Comparison of ENCODE assay signal across 8 mouse cellular contexts in the genomic region with DNA sequence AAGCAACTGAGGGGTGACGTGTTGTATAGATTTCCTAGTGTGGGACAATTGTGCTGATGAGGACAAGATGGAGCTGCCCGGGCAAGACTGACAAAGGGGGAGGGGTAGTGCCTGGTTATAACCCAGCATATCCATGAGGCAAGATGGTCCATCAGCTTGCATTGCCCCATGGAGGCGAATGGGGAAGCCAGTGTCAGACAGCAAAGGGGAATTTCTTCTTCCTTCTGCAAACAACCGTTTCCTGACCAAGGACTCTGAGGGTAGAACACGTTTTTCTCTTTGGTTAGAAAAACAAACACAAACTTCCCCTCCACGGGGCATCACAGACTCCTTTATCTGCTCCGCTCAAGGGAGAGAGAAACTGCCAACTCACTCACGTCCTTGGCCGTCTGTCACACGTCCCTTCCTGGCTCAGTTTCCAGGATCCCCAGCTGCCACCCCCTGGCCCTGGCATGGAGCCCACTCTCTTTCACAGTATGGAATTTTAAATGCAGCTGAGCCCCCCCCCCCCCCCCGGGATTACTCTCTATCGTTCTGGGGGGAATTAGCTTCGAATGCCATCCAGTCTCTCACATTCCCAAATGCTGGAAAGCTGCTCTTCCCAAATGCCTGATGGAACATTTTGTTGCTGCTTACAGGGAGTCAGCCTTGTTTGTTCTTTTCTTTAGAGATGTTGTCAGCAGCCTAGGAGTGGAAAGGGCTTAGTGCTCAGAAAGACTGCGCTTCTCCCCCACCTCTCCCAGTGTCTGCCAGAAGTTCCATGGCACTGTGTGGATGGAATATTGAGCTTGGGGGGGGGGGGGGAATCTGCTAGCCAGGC.
DNase-seq lines count a peak whose midpoint lies in the region; ATAC-seq and TF ChIP-seq lines count a peak whose summit lies in the region.

No protein-coding gene starts in this region.

- peak; percentile 59 for ATAC-seq in frontal cortex, adult (ENCODE audit: low TSS enrichment)
- peak; percentile 62 for ATAC-seq in intestine, embryonic 14.5 days (replicated peaks; ENCODE audit: low FRiP score, low TSS enrichment, low read depth)
- ATAC-seq in liver, postnatal 0 days: peak; percentile 91

- peak; percentile 74; the same call in 1 of the 2 replicates for TF ChIP-seq EP300 in liver, postnatal 0 days (IDR thresholded peaks at IDR 0.05; ENCODE audit: low read depth)

- H3K36me3 ChIP-seq in intestine, embryonic 14.5 days (ENCODE audit: control insufficient read depth, insufficient read depth, low read length): no peaks in the 10 kb centered on the region
- H3K36me3 ChIP-seq in liver, postnatal 0 days (replicated peaks; ENCODE audit: insufficient read depth, low read length): no peaks in the 10 kb centered on the region

- H3K9me3 ChIP-seq in intestine, embryonic 14.5 days (ENCODE audit: control insufficient read depth, low read length): no peaks in the 10 kb centered on the region
- H3K9me3 ChIP-seq in liver, postnatal 0 days (ENCODE audit: low read length): 0 out of 2 replicates have a peak, but pooled peaks cover 2% of the 10 kb centered on the region

- no peaks in the 10 kb centered on the region for H3K27me3 ChIP-seq in intestine, embryonic 14.5 days (replicated peaks; ENCODE audit: control insufficient read depth, insufficient read depth, low read length)
- no peaks in the 10 kb centered on the region for H3K27me3 ChIP-seq in liver, postnatal 0 days (ENCODE audit: insufficient read depth, low read length)

- peak; percentile 72 for DNase-seq in ovary, adult 18-20 months (ENCODE audit: low spot score)
- DNase-seq in ovary, postnatal 14 days (ENCODE audit: low spot score): no peak
- peak; percentile 26 for DNase-seq in cerebellum, adult 9-10 months
- peak; percentile 63 for DNase-seq in intestine, embryonic 14.5 days (ENCODE audit: low spot score)
- peak; percentile 67 for DNase-seq in liver, postnatal 0 days
- DNase-seq in natural killer cell, adult 2 months (ENCODE audit: low spot score in 2 of 2): peak; percentile 6 to 34
- peak; percentile 49 for DNase-seq in thymus, postnatal 25 days

- H3K4me2 ChIP-seq in intestine, embryonic 14.5 days (ENCODE audit: low read length): peak overlapping the region; percentile 31
- H3K4me2 ChIP-seq in liver, postnatal 0 days (ENCODE audit: low read depth, low read length): peak overlapping the region; percentile 63

- peaks cover 9% of the 10 kb centered on the region; the same call in 1 of the 2 replicates for H3K4me1 ChIP-seq in intestine, embryonic 14.5 days (replicated peaks; ENCODE audit: control insufficient read depth, insufficient read depth, low read length)
- peaks cover 23% of the 10 kb centered on the region for H3K4me1 ChIP-seq in liver, postnatal 0 days (ENCODE audit: insufficient read depth)

- no peak overlapping the region for H3K9ac ChIP-seq in intestine, embryonic 14.5 days (ENCODE audit: low read length)
- peak overlapping the region; percentile 52 for H3K9ac ChIP-seq in liver, postnatal 0 days (replicated peaks)

- no peak overlapping the region for H3K4me3 ChIP-seq in intestine, embryonic 14.5 days (ENCODE audit: low read depth, low read length)
- peak overlapping the region; percentile 15 for H3K4me3 ChIP-seq in liver, postnatal 0 days (ENCODE audit: low read depth, low read length)

- TF ChIP-seq CTCF in liver, postnatal 0 days (IDR thresholded peaks at IDR 0.05; ENCODE audit: low read depth): no peak

- 8% methylated on average over 14 of the region's 14 CpGs for WGBS in intestine, embryonic 14.5 days
- WGBS in liver, postnatal 0 days (ENCODE audit: insufficient replicate concordance): 6% methylated on average over 14 of the region's 14 CpGs

- peak overlapping the region; percentile 38; the same call in 1 of the 2 replicates for H3K27ac ChIP-seq in intestine, embryonic 14.5 days (ENCODE audit: low read depth)
- peak overlapping the region; percentile 83 for H3K27ac ChIP-seq in liver, postnatal 0 days (ENCODE audit: low read depth)
